Mouse (Mus musculus) C2C12 (cell line): ENCODE data around the gene Ddx25. TPM values are rescaled to one million over a fixed set of nuclear protein-coding genes. Genes with fewer than 3 reads are reported as not detected.

Experiments
- H3K27me3 ChIP-seq: one replicate; pipeline ENCODE4 v1.6.1; 2011; ENCODE audit not compliant: control insufficient read depth, insufficient read depth, insufficient read length
- H3K36me3 ChIP-seq: one replicate; pipeline ENCODE4 v1.6.1; 2011; ENCODE audit not compliant: control insufficient read depth, insufficient read depth
- H3K4me3 ChIP-seq: one replicate; pipeline ENCODE4 v1.5.1; 2011; ENCODE audit warnings: mild to moderate bottlenecking, control low read depth; ENCODE audit not compliant: poor library complexity, insufficient read depth, severe bottlenecking
- H3K79me2 ChIP-seq: one replicate; pipeline ENCODE4 v1.6.1; 2011; ENCODE audit not compliant: control insufficient read depth, insufficient read depth
- H3K79me3 ChIP-seq: one replicate; pipeline ENCODE4 v1.6.1; 2011; ENCODE audit warnings: low read depth, control low read depth
- H3ac ChIP-seq: one replicate; pipeline ENCODE3; 2011; ENCODE audit warnings: low read depth; ENCODE audit not compliant: control insufficient read depth, insufficient read length
- CEBPB ChIP-seq: IDR thresholded peaks from one replicate; pipeline ENCODE4 v1.6.1; 2011; ENCODE audit warnings: low read depth, mild to moderate bottlenecking, control low read depth, moderate library complexity
- CTCF ChIP-seq: IDR thresholded peaks from one replicate; pipeline ENCODE4 v1.5.1; 2011; ENCODE audit not compliant: control insufficient read depth, insufficient read depth, insufficient read length
- FOSL1 ChIP-seq: IDR thresholded peaks from one replicate; pipeline ENCODE4 v1.8.0; 2011; ENCODE audit warnings: mild to moderate bottlenecking, low read length; ENCODE audit not compliant: poor library complexity, insufficient read depth, severe bottlenecking
- MAX ChIP-seq: IDR thresholded peaks from one replicate; pipeline ENCODE4 v1.6.1; 2011; ENCODE audit warnings: mild to moderate bottlenecking, control low read depth
- MYOD1 ChIP-seq: IDR thresholded peaks from one replicate; pipeline ENCODE4 v1.6.1; 2011; ENCODE audit warnings: low read depth; ENCODE audit not compliant: control insufficient read depth, insufficient read length
- MYOG ChIP-seq: IDR thresholded peaks from one replicate; pipeline ENCODE4 v1.6.1; 2011; ENCODE audit not compliant: control insufficient read depth, insufficient read length; ENCODE audit errors: extremely low read depth
- USF1 ChIP-seq: IDR thresholded peaks from one replicate; pipeline ENCODE4 v1.6.1; 2011; ENCODE audit warnings: low read depth, mild to moderate bottlenecking, control low read depth, moderate library complexity
- polyA plus RNA-seq: library from polyadenylated mRNA; unstranded; fragments of >200 nt; fragmentation: generic; extraction: Trizol; gene quantifications from one replicate; pipeline ENCODE4 v1.2.1, GENCODE M21; 2012; ENCODE audit warnings: missing spikeins

Ddx25 gene
- polyA plus RNA-seq, 1 experiment, result under 0.01 TPM

- Histone ChIP-seq H3K79me3 (peaks cover 26% of the 10 kb centered on the region), H3K27me3 (no peaks in the 10 kb centered on the region), H3K36me3 (peaks cover 35% of the 10 kb centered on the region), H3K4me3 (peak within 1 kb of the TSS; percentile 68), H3K79me2 (peaks cover 49% of the 10 kb centered on the region), H3ac (peak within 1 kb of the TSS; percentile 82)
- TF ChIP-seq MAX, result peak; percentile 26
- TF ChIP-seq CTCF, result no peak
Observed at GRCm38 (mm10) chr9:35569571-35570534, 11.5 kb upstream of the Ddx25 start, which contains the start of the genes Pate2 and Hyls1. TSS of gene Pate2 (plus strand) at chr9:35570284. TSS of gene Hyls1 (minus strand) at chr9:35570398.

DNA sequence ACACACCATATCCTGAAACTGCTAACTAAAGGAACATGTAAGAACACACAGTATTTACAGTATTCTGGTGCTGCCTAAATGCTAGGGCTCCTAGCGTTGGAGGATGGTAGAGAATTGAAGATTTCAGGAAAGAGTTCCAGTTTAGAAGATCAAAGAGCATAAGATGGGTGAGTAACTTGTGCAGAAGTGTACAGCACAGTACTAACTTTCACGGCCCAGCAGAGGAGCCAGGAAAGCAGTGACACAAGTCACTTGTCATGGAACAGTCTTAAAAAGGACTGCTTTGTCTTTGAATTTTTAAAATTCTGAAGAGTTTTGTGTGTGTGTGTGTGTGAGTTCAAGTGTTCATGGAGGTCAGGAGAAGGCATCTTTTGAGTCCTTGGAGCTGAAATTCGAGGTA is 9.7 kb upstream of the Ddx25 start:
- Histone ChIP-seq H3K4me3 (no peak overlapping the region), H3K27me3 (no peaks in the 10 kb centered on the region), H3K79me3 (peaks cover 36% of the 10 kb centered on the region), H3ac (no peak overlapping the region), H3K36me3 (peaks cover 52% of the 10 kb centered on the region), H3K79me2 (peaks cover 67% of the 10 kb centered on the region)
- TF ChIP-seq FOSL1, result no peak
- no peak for TF ChIP-seq MYOD1
- no peak for TF ChIP-seq MAX
- TF ChIP-seq CTCF, result no peak
- no peak for TF ChIP-seq MYOG
- no peak for TF ChIP-seq CEBPB
- TF ChIP-seq USF1, result no peak

DNA sequence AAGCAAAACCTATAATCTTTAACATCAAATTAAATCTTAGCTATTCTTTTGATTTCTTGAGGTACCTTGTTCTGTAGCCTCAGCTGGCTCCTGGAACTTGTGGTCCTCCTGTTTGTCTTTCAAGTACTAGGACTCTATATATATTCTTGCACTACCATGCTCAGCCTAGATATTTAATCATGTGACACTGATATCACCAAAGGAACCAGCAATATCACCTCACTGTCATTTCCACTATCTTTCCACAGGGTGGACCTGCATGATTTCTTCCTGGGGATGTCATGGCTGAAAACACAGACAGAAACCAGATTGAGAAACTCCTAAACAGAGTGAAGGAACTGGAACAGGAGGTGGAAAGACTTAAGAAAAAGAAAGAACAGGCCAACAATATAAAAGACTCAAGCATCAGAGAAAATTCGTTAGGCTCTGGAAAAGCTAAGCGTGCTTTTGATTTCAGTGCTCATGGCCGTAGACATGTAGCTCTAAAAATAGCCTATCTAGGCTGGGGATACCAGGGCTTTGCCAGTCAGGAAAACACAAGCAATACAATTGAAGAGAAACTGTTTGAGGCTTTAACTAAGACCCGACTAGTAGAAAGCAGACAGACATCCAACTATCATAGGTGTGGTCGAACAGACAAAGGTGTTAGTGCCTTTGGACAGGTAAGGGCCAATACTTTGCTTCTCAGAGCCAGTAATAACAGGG is 6.4 kb upstream of the Ddx25 start:
- Histone ChIP-seq H3K4me3 (no peak overlapping the region), H3K79me2 (peaks cover 100% of the 10 kb centered on the region), H3ac (no peak overlapping the region), H3K36me3 (peaks cover 78% of the 10 kb centered on the region), H3K79me3 (peaks cover 59% of the 10 kb centered on the region), H3K27me3 (no peaks in the 10 kb centered on the region)
- TF ChIP-seq USF1 (no peak), CTCF (no peak), MAX (no peak), MYOD1 (no peak), CEBPB (no peak), MYOG (no peak), FOSL1 (no peak)

DNA sequence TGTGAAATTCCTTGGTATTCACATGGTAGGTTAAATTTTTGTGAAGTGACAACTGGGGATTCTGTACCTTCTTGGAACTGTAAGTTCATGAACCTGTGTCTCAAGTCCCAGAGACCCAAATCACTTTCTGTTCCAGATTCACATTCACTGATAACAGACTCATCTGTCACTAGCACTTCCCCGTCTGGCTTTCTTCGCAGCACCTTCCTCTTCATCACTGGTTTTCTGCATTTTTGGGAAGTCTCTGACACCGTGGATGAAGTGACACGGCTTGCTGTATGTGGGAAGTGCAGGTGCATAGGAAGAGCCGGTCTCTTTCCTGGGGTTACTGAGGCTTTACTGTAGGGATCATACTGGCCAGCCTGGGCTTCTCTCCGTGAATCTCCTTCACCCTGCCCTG is 3.3 kb upstream of the Ddx25 start:
- no peak for TF ChIP-seq FOSL1
- no peak for TF ChIP-seq CEBPB
- TF ChIP-seq MAX, result no peak
- TF ChIP-seq CTCF, result no peak
- TF ChIP-seq MYOG, result no peak
- no peak for TF ChIP-seq MYOD1
- TF ChIP-seq USF1, result no peak
- Histone ChIP-seq H3K79me2 (peaks cover 72% of the 10 kb centered on the region), H3K36me3 (peaks cover 59% of the 10 kb centered on the region), H3K79me3 (peaks cover 46% of the 10 kb centered on the region), H3K4me3 (no peak overlapping the region), H3K27me3 (peaks cover 13% of the 10 kb centered on the region), H3ac (no peak overlapping the region)

- no peak overlapping the region for H3ac ChIP-seq
- H3K27me3 ChIP-seq, result peaks cover 15% of the 10 kb centered on the region
- TF ChIP-seq MAX (no peak), USF1 (no peak), MYOG (no peak), CEBPB (no peak), FOSL1 (no peak), CTCF (no peak), MYOD1 (no peak)
- peaks cover 54% of the 10 kb centered on the region for H3K36me3 ChIP-seq
- H3K4me3 ChIP-seq, result no peak overlapping the region
- H3K79me3 ChIP-seq, result peaks cover 42% of the 10 kb centered on the region
- H3K79me2 ChIP-seq, result peaks cover 67% of the 10 kb centered on the region
Observed at GRCm38 (mm10) chr9:35561076-35561475, 2.7 kb upstream of the Ddx25 start.
